Mouse (Mus musculus): ENCODE results near the gene Mif. TPM values are rescaled to one million over a fixed set of nuclear protein-coding genes. Genes with fewer than 3 reads are reported as not detected.

Gene Mif
- polyA plus RNA-seq, 1 experiment from 2014 or later, result 529 TPM

DNA sequence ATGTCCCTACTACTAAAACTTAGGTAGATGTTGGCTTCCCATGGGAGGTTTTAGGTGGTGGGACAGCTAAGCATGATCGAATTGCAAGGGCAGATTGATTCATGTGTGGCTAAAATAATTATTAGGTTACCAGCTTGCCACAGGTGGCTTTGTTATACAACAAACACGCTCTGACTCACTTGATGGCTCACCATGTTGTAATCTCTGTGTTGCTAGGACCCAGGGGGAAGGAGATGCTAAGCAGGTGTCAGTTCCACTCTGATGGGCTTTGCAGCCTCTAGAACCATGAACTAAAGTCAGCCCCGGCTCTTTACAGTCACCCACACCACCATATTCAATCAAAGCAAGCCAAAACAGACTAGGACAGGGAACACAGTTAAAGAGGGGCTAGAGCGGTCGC, 40.2 kb downstream of the Mif start:
- no peak for TF ChIP-seq CTCF (IDR thresholded peaks at IDR 0.05; ENCODE audit: low read depth)
- 86% methylated on average over 5 of the region's 5 CpGs for WGBS

DNA sequence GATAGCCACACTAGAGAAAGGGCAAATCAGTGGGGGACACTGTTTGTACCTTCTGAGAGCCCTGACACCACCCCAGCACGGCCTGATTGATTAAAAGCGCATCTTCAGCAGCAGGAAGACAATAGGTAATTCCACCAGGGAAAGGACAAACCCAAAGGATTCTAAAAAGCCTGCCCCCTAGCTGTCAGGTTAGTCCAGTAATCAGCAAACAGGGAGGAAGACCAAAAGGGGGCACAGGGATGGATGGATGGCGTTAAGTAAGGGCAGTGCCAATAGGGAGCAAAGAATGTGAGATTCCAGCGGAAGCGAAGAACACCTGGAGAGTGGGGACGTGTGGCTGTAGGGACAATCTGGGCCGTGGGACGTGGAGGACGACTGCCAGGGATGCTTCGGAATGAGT, 41.4 kb downstream of the Mif start:
- Histone ChIP-seq H3K9ac (ENCODE audit: low read depth, low read length) (no peak overlapping the region), H3K27ac (ENCODE audit: low read depth, low read length) (no peak overlapping the region), H3K36me3 (ENCODE audit: control insufficient read depth, insufficient read depth) (no peaks in the 10 kb centered on the region), H3K9me3 (ENCODE audit: control insufficient read depth) (no peaks in the 10 kb centered on the region), H3K4me2 (replicated peaks; ENCODE audit: low read depth) (no peak overlapping the region), H3K4me1 (replicated peaks; ENCODE audit: control insufficient read depth, insufficient read depth, low read length) (no peaks in the 10 kb centered on the region), H3K4me3 (ENCODE audit: low read depth, low read length) (no peak overlapping the region), H3K27me3 (replicated peaks; ENCODE audit: control insufficient read depth, insufficient read depth, low read length) (no peaks in the 10 kb centered on the region)
- TF ChIP-seq CTCF (IDR thresholded peaks at IDR 0.05; ENCODE audit: low read depth), result peak; percentile 52
- WGBS, result 69% methylated on average over 10 of the region's 10 CpGs
- no peak for ATAC-seq

More for the DNA sequence above, 40.2 kb downstream of the Mif start:
- Histone ChIP-seq H3K27me3 (replicated peaks; ENCODE audit: control insufficient read depth, insufficient read depth, low read length) (no peaks in the 10 kb centered on the region), H3K9ac (ENCODE audit: low read depth, low read length) (no peak overlapping the region), H3K36me3 (ENCODE audit: control insufficient read depth, insufficient read depth) (no peaks in the 10 kb centered on the region), H3K4me3 (ENCODE audit: low read depth, low read length) (no peak overlapping the region), H3K4me2 (replicated peaks; ENCODE audit: low read depth) (no peak overlapping the region), H3K27ac (ENCODE audit: low read depth, low read length) (no peak overlapping the region), H3K9me3 (ENCODE audit: control insufficient read depth) (no peaks in the 10 kb centered on the region), H3K4me1 (replicated peaks; ENCODE audit: control insufficient read depth, insufficient read depth, low read length) (no peaks in the 10 kb centered on the region)
- ATAC-seq, result no peak

Other genes starting within 250 kb of the Mif start
- 35.1 and 37.2 TPM in 2 replicates for gene Susd2, start 216.2 kb downstream of the Mif start, polyA plus RNA-seq (2015; fragmentation: Nextera tagmentation; extraction: Ambion mirVana)
- 14.1 and 15.6 TPM in 2 replicates for gene Cabin1, start 95.9 kb downstream of the Mif start, polyA plus RNA-seq (2015; fragmentation: Nextera tagmentation; extraction: Ambion mirVana)
- gene Ddt, start 86.8 kb downstream of the Mif start, polyA plus RNA-seq (2015; fragmentation: Nextera tagmentation; extraction: Ambion mirVana), result 122 and 129 TPM in 2 replicates
- gene Gm20441, start 79.3 kb downstream of the Mif start, polyA plus RNA-seq (2015; fragmentation: Nextera tagmentation; extraction: Ambion mirVana), result 0.42 and 0.76 TPM in 2 replicates
- gene Gstt3, start 78.8 kb downstream of the Mif start, polyA plus RNA-seq (2015; fragmentation: Nextera tagmentation; extraction: Ambion mirVana), result 47.7 and 51.5 TPM in 2 replicates
- gene Gstt1, start 61.7 kb downstream of the Mif start, polyA plus RNA-seq (2015; fragmentation: Nextera tagmentation; extraction: Ambion mirVana), result 11.6 and 14.4 TPM in 2 replicates
- gene Gstt4, start 37.7 kb downstream of the Mif start, polyA plus RNA-seq (2015; fragmentation: Nextera tagmentation; extraction: Ambion mirVana), result not detected in 2 replicates
- 74.4 and 81.5 TPM in 2 replicates for gene Gstt2, start 22.8 kb downstream of the Mif start, polyA plus RNA-seq (2015; fragmentation: Nextera tagmentation; extraction: Ambion mirVana)
- gene Derl3, start 33.2 kb upstream of the Mif start, polyA plus RNA-seq (2015; fragmentation: Nextera tagmentation; extraction: Ambion mirVana), result 2.8 and 3.7 TPM in 2 replicates
- 54.9 and 58.1 TPM in 2 replicates for gene Smarcb1, start 61.4 kb upstream of the Mif start, polyA plus RNA-seq (2015; fragmentation: Nextera tagmentation; extraction: Ambion mirVana)
- gene Chchd10, start 72.9 kb upstream of the Mif start, polyA plus RNA-seq (2015; fragmentation: Nextera tagmentation; extraction: Ambion mirVana), result 308 and 334 TPM in 2 replicates
- 8.7 and 9.2 TPM in 2 replicates for gene Mmp11, start 76.3 kb upstream of the Mif start, polyA plus RNA-seq (2015; fragmentation: Nextera tagmentation; extraction: Ambion mirVana)
- gene Gm867, start 80.4 kb upstream of the Mif start, polyA plus RNA-seq (2015; fragmentation: Nextera tagmentation; extraction: Ambion mirVana), result not detected in 2 replicates
- 0.43 TPM in 1 of 2 replicates, not detected in the other for gene Vpreb3, start 82.8 kb upstream of the Mif start, polyA plus RNA-seq (2015; fragmentation: Nextera tagmentation; extraction: Ambion mirVana)
- gene Gm5134, start 94.3 kb upstream of the Mif start, polyA plus RNA-seq (2015; fragmentation: Nextera tagmentation; extraction: Ambion mirVana), result not detected in 2 replicates
- gene Zfp280b, start 172.4 kb upstream of the Mif start, polyA plus RNA-seq (2015; fragmentation: Nextera tagmentation; extraction: Ambion mirVana), result 7.4 and 8.9 TPM in 2 replicates

Data from intestine, postnatal 0 days (tissue).